Mouse (Mus musculus): ENCODE results near the gene Ccdc177. TPM values are rescaled to one million over a fixed set of nuclear protein-coding genes. Genes with fewer than 3 reads are reported as not detected.

Gene Ccdc177
- total and polyA plus RNA-seq, 3 experiments = not detected

DNA sequence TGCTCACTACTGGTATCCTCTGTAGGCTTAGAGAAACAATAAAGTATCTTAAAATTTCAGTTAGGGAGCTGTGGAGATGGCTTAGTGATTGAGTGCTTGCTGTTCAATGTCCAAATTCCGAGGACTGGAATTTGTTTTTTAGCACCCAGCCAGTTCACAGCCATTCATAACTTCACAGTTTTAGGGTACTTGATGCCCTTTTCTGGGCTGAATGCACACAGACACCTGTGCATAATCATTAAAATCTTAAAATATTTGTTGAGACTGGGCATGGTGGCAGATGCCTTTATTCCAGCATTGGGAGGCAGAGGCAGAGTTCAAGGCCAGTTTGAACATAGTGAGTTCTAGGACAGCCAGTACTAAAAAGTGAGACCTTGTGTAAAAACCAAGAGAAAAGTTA is 33.0 kb upstream of the Ccdc177 start:
- Histone ChIP-seq H3K9ac (ENCODE audit: insufficient read depth, low read depth) (no peak overlapping the region), H3K79me2 (replicated peaks; ENCODE audit: control insufficient read depth, extremely low read depth, insufficient read depth, poor library complexity, severe bottlenecking) (peaks cover 23% of the 10 kb centered on the region), H3K4me2 (ENCODE audit: insufficient read depth, low read depth, poor library complexity, severe bottlenecking) (peak overlapping the region; percentile 14; the same call in 1 of the 2 replicates), H3K27me3 (replicated peaks) (no peaks in the 10 kb centered on the region), H3K27ac (ENCODE audit: insufficient read depth, low read depth) (no peak overlapping the region), H3K4me3 (replicated peaks in 1 of 3; ENCODE audit: low read depth in 2 of 3, low read length in 2 of 3, poor library complexity in 1 of 3) (no peak overlapping the region), H3K36me3 (replicated peaks in 1 of 2; ENCODE audit: control insufficient read depth in 1 of 2, insufficient read depth in 1 of 2, low read length in 1 of 2) (peaks cover 0 to 4% of the 10 kb centered on the region in 2 experiments), H3K9me3 (replicated peaks; ENCODE audit: low read length) (no peaks in the 10 kb centered on the region), H3K4me1 (ENCODE audit: control insufficient read depth in 1 of 2, insufficient read depth in 2 of 2) (peaks cover 8 to 61% of the 10 kb centered on the region in 2 experiments)
- TF ChIP-seq ZKSCAN1 (IDR thresholded peaks at IDR 0.05; ENCODE audit: borderline replicate concordance, low read depth, low read length) = no peak
- TF ChIP-seq ZNF384 (IDR thresholded peaks at IDR 0.05; ENCODE audit: low read depth, low read length) = 0 out of 2 replicates have a peak, but pooled peaks have one; percentile 32
- dilution Hi-C loops (cut with MboI; ENCODE audit: extremely low pct_ligation_motif_present, extremely low pct_unique_long_range_greater_than_20kb, low sequenced_read_pairs) (no loop called here), in situ Hi-C loops (cut with MboI; ENCODE audit: low pct_ligation_motif_present, low pct_unique_long_range_greater_than_20kb, low sequenced_read_pairs) (no loop called here)
- DNase-seq (ENCODE audit: extremely low read depth) = no peak

DNA sequence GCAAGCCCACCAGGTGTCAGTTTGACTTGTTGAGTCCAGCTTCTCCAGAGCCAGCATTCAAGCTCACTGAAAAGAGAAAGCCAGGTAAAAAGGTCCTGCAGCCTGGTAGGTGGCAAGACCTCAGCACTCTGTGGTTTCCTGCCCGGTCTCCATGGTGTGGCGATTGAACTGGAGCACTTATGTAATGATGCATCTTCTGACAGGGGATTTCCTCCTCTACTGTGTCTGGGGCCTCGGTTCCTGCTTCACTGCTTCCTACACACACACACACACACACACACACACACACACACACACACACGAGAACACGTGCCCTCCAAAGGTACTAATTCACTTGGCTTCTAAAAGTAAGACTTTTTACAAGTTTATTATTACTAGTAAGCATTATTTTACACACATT is 32.4 kb upstream of the Ccdc177 start:
- in situ Hi-C loops (cut with MboI; ENCODE audit: low pct_ligation_motif_present, low pct_unique_long_range_greater_than_20kb, low sequenced_read_pairs) (no loop called here), dilution Hi-C loops (cut with MboI; ENCODE audit: extremely low pct_ligation_motif_present, extremely low pct_unique_long_range_greater_than_20kb, low sequenced_read_pairs) (no loop called here)
- Histone ChIP-seq H3K79me2 (replicated peaks; ENCODE audit: control insufficient read depth, extremely low read depth, insufficient read depth, poor library complexity, severe bottlenecking) (peaks cover 19% of the 10 kb centered on the region), H3K27me3 (replicated peaks) (no peaks in the 10 kb centered on the region), H3K27ac (ENCODE audit: insufficient read depth, low read depth) (no peak overlapping the region), H3K9me3 (replicated peaks; ENCODE audit: low read length) (no peaks in the 10 kb centered on the region), H3K36me3 (replicated peaks in 1 of 2; ENCODE audit: control insufficient read depth in 1 of 2, insufficient read depth in 1 of 2, low read length in 1 of 2) (peaks cover 0 to 4% of the 10 kb centered on the region in 2 experiments), H3K4me3 (replicated peaks in 1 of 3; ENCODE audit: low read depth in 2 of 3, low read length in 2 of 3, poor library complexity in 1 of 3) (peak overlapping the region in 2 of 3 experiments; percentile 17 to 20), H3K4me2 (ENCODE audit: insufficient read depth, low read depth, poor library complexity, severe bottlenecking) (peak overlapping the region; percentile 70), H3K4me1 (ENCODE audit: control insufficient read depth in 1 of 2, insufficient read depth in 2 of 2) (peaks cover 8 to 54% of the 10 kb centered on the region in 2 experiments), H3K9ac (ENCODE audit: insufficient read depth, low read depth) (no peak overlapping the region)
- peak; percentile 79 for DNase-seq (ENCODE audit: extremely low read depth)
- peak; percentile 88 for TF ChIP-seq ETS1 (conservative IDR thresholded peaks at IDR 0.05; ENCODE audit: low read depth, low read length)
- no peak for TF ChIP-seq E2F4 (IDR thresholded peaks at IDR 0.05; ENCODE audit: insufficient replicate concordance, low read depth, low read length)
- TF ChIP-seq JUND (conservative IDR thresholded peaks at IDR 0.05; ENCODE audit: low read depth, low read length) = 0 out of 2 replicates have a peak, but pooled peaks have one; percentile 15
- no peak for TF ChIP-seq USF2 (conservative IDR thresholded peaks at IDR 0.05; ENCODE audit: low read depth, low read length)
- peak; percentile 57 for TF ChIP-seq ELF1 (IDR thresholded peaks at IDR 0.05; ENCODE audit: low read depth, low read length)
- no peak for TF ChIP-seq MAZ (IDR thresholded peaks at IDR 0.05; ENCODE audit: low read depth, low read length)
- no peak for TF ChIP-seq CTCF (conservative IDR thresholded peaks at IDR 0.05 in 1 of 2, IDR thresholded peaks at IDR 0.05 in 1 of 2; ENCODE audit: low read depth in 2 of 2, low read length in 2 of 2)
- no peak for TF ChIP-seq ZMIZ1 (IDR thresholded peaks at IDR 0.05; ENCODE audit: low read depth, low read length)
- no peak for TF ChIP-seq ZC3H11A (IDR thresholded peaks at IDR 0.05; ENCODE audit: low read depth, low read length)
- peak; percentile 15; the same call in 1 of the 2 replicates for TF ChIP-seq HCFC1 (IDR thresholded peaks at IDR 0.05; ENCODE audit: low read depth, low read length)
- peak; percentile 76 for TF ChIP-seq MAX (IDR thresholded peaks at IDR 0.05; ENCODE audit: low read length)
- TF ChIP-seq MYC (IDR thresholded peaks at IDR 0.05; ENCODE audit: low read depth, low read length) = peak; percentile 83
- TF ChIP-seq RCOR1 (conservative IDR thresholded peaks at IDR 0.05; ENCODE audit: low read depth, low read length) = peak; percentile 88
- no peak for TF ChIP-seq UBTF (IDR thresholded peaks at IDR 0.05; ENCODE audit: low read depth, low read length)
- TF ChIP-seq POLR2A (IDR thresholded peaks at IDR 0.05; ENCODE audit: low read depth, low read length) = peak; percentile 28; the same call in 1 of the 2 replicates
- TF ChIP-seq MAFK (IDR thresholded peaks at IDR 0.05; ENCODE audit: insufficient replicate concordance, low read length) = peak; percentile 54; the same call in 1 of the 2 replicates
- TF ChIP-seq CHD1 (IDR thresholded peaks at IDR 0.05; ENCODE audit: low read depth, low read length) = no peak
- peak; percentile 67 for TF ChIP-seq MEF2A (IDR thresholded peaks at IDR 0.05; ENCODE audit: borderline replicate concordance, low read depth, low read length)
- peak; percentile 99 for TF ChIP-seq BHLHE40 (IDR thresholded peaks at IDR 0.05; ENCODE audit: low read depth, low read length)
- 0 out of 2 replicates have a peak, but pooled peaks have one; percentile 14 for TF ChIP-seq NRF1 (IDR thresholded peaks at IDR 0.05; ENCODE audit: low read depth, low read length)
- no peak for TF ChIP-seq ZKSCAN1 (IDR thresholded peaks at IDR 0.05; ENCODE audit: borderline replicate concordance, low read depth, low read length)
- no peak for TF ChIP-seq RAD21 (IDR thresholded peaks at IDR 0.05; ENCODE audit: low read depth, low read length)
- TF ChIP-seq CHD2 (IDR thresholded peaks at IDR 0.05; ENCODE audit: low read length) = no peak
- no peak for TF ChIP-seq TBP (conservative IDR thresholded peaks at IDR 0.05; ENCODE audit: low read depth, low read length)
- TF ChIP-seq GABPA (IDR thresholded peaks at IDR 0.05; ENCODE audit: insufficient replicate concordance, low read depth, low read length) = no peak
- peak; percentile 85 for TF ChIP-seq IRF4 (IDR thresholded peaks at IDR 0.05; ENCODE audit: low read depth, low read length)
- TF ChIP-seq SMC3 (IDR thresholded peaks at IDR 0.05; ENCODE audit: low read depth, low read length) = no peak
- TF ChIP-seq TCF12 (IDR thresholded peaks at IDR 0.05; ENCODE audit: low read depth, low read length) = peak; percentile 76
- TF ChIP-seq PAX5 (IDR thresholded peaks at IDR 0.05; ENCODE audit: low read length) = no peak
- TF ChIP-seq EP300 (IDR thresholded peaks at IDR 0.05; ENCODE audit: low read length) = peak; percentile 74
- TF ChIP-seq SIN3A (IDR thresholded peaks at IDR 0.05; ENCODE audit: low read length) = peak; percentile 46; the same call in 1 of the 2 replicates
- TF ChIP-seq MXI1 (IDR thresholded peaks at IDR 0.05; ENCODE audit: low read depth, low read length) = peak; percentile 67

Data from CH12.LX (cell line).